ENCODE assay signal across 10 mouse cellular contexts in genomic region chr3:106197246-106197645, GRCm38 (mm10). TPM values are rescaled to one million over a fixed set of nuclear protein-coding genes. Genes with fewer than 3 reads are reported as not detected.
"Had no signal": no experiment of that assay in that cellular context is flagged by ENCODE, and none has a peak within 500 bp of the region (broad histone marks: within the 10 kb centered on the region; RNA-seq: fewer than 3 reads in every experiment).

No protein-coding gene starts in this region.

RNA-seq across cellular contexts. Expression of gene Chil4, which starts 22.1 kb away (rescaled TPM):
- polyA plus RNA-seq: neural tube, embryonic 13.5 days; neural tube, embryonic 14.5 days; neural tube, embryonic 15.5 days; small intestine, adult 2 months; spleen, adult 2 months; stomach, embryonic 14.5 days; stomach, embryonic 15.5 days; stomach, embryonic 16.5 days; testis, adult 2 months; urinary bladder, adult 2 months had no signal

RNA-seq across cellular contexts. Expression of gene Chil3, which starts 29.9 kb away (rescaled TPM):
- polyA plus RNA-seq: neural tube, embryonic 13.5 days; neural tube, embryonic 14.5 days; neural tube, embryonic 15.5 days; small intestine, adult 2 months; stomach, embryonic 14.5 days had no signal
